Mouse (Mus musculus): ENCODE data around the gene Dnajc9. TPM values are rescaled to one million over a fixed set of nuclear protein-coding genes. Genes with fewer than 3 reads are reported as not detected.

Dnajc9 gene
- polyA plus RNA-seq, 1 experiment, result 73.8 TPM

DNA sequence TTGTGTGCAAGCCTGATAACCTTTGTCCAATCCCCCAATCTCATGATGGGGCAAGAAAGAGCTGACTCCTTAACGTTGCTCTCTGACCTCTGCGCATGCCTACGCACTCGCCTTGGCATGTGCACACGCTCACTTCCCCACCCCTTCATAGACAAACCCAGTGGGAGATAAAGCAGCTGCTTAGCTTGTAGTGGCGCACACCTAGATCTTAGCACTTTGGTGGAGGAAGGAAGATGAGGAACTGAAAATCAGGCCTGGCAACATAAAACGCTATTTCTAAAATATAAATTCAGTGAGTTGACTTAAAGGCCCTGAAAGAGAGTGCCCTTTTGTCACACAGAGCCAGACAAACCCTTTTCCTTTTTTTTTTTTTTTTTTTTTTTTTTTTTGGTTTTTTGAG lies 17.9 kb downstream of the Dnajc9 start:
- DNase-seq, result no peak
- Histone ChIP-seq H3K4me3 (ENCODE audit: control insufficient read depth, insufficient read depth, low read length) (no peak overlapping the region), H3K27ac (ENCODE audit: control insufficient read depth, insufficient read depth, low read length) (no peak overlapping the region), H3K4me1 (replicated peaks; ENCODE audit: control insufficient read depth, insufficient read depth, low read length) (no peaks in the 10 kb centered on the region), H3K36me3 (ENCODE audit: control insufficient read depth, insufficient read depth, low read length) (peaks cover 26% of the 10 kb centered on the region), H3K27me3 (ENCODE audit: control insufficient read depth, insufficient read depth, low read length) (no peaks in the 10 kb centered on the region)
- 67% methylated on average over 7 of the region's 7 CpGs for WGBS
- TF ChIP-seq POLR2A (IDR thresholded peaks at IDR 0.05; ENCODE audit: control insufficient read depth, extremely low read depth, insufficient read depth, low read length, poor library complexity), result no peak
- no peak for TF ChIP-seq CTCF (IDR thresholded peaks at IDR 0.05; ENCODE audit: borderline replicate concordance, control insufficient read depth, extremely low read depth, insufficient read depth, low read length, poor library complexity)

DNA sequence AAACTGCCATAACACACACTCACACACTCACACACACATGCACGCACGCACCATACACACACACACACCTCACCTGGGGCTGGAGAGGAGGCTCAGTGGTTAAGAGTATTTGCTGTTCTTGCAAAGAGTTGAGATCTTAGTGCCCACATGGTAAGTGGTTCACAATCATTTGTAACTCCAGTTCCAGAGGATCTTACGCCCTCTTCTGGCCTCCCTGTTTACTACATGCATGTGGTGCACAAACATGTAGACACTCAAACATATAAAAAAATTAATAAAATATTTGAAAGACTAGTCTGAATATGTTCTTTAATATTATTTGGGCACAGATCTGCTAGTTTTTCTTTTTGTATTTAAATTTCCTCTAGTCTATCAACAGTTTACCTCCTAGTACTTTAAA lies 20.4 kb downstream of the Dnajc9 start:
- Histone ChIP-seq H3K36me3 (ENCODE audit: control insufficient read depth, insufficient read depth, low read length) (peaks cover 28% of the 10 kb centered on the region), H3K27me3 (ENCODE audit: control insufficient read depth, insufficient read depth, low read length) (no peaks in the 10 kb centered on the region), H3K4me3 (ENCODE audit: control insufficient read depth, insufficient read depth, low read length) (no peak overlapping the region), H3K27ac (ENCODE audit: control insufficient read depth, insufficient read depth, low read length) (no peak overlapping the region), H3K4me1 (replicated peaks; ENCODE audit: control insufficient read depth, insufficient read depth, low read length) (no peaks in the 10 kb centered on the region)
- 97% methylated on average over 3 of the region's 3 CpGs for WGBS
- TF ChIP-seq CTCF (IDR thresholded peaks at IDR 0.05; ENCODE audit: borderline replicate concordance, control insufficient read depth, extremely low read depth, insufficient read depth, low read length, poor library complexity) (no peak), POLR2A (IDR thresholded peaks at IDR 0.05; ENCODE audit: control insufficient read depth, extremely low read depth, insufficient read depth, low read length, poor library complexity) (no peak)
- DNase-seq, result no peak

DNA sequence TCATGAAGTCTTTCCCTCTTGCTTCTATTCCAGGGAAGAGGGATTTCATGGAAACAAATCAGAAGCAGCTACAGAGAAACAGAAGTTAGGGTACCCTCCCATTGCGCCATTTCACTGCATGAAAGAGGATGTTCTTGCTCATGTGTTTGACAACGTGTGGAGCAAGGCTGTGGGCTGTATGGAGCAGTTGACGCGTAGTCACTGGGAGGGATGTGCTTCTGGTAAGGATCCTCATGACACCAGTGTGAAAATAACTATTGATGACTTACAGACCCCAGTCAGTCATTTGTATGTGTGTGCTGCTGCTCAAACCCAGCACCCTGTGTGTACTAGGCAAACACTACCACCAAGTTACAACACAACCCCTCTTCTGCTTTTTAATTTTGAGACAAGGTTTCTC lies 25.5 kb downstream of the Dnajc9 start:
- 95% methylated on average over 4 of the region's 4 CpGs for WGBS
- Histone ChIP-seq H3K27ac (ENCODE audit: control insufficient read depth, insufficient read depth, low read length) (no peak overlapping the region), H3K4me1 (replicated peaks; ENCODE audit: control insufficient read depth, insufficient read depth, low read length) (no peaks in the 10 kb centered on the region), H3K27me3 (ENCODE audit: control insufficient read depth, insufficient read depth, low read length) (no peaks in the 10 kb centered on the region), H3K36me3 (ENCODE audit: control insufficient read depth, insufficient read depth, low read length) (peaks cover 45% of the 10 kb centered on the region), H3K4me3 (ENCODE audit: control insufficient read depth, insufficient read depth, low read length) (no peak overlapping the region)
- TF ChIP-seq POLR2A (IDR thresholded peaks at IDR 0.05; ENCODE audit: control insufficient read depth, extremely low read depth, insufficient read depth, low read length, poor library complexity) (no peak), CTCF (IDR thresholded peaks at IDR 0.05; ENCODE audit: borderline replicate concordance, control insufficient read depth, extremely low read depth, insufficient read depth, low read length, poor library complexity) (no peak)
- no peak for DNase-seq

DNA sequence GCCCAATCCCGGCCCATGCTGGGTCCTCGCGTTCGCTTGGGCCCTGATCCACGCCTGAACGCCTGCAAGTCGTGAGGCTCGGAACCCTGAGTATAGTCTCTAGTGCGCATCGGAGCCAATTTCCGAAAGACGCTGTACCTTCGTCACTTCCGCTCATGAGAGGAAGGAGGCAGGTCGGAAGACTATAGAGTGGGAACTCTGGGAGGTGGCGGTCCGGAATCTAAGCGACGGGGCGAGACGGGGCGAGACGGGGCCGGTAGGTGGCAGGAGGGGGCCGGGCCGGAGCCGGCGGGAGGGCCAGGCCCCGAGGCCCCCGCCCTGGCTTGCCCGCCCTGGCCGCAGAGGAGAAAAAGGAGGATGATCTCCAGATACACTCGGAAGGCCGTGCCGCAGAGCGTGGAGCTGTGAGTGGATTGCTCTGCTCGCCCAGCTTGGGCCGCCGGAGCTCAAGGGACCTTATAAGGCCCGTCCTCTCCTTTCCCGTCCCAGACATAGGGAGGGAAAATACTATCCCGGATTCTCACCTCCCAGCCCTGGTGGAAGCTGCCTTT lies 40.6 kb downstream of the Dnajc9 start, which contains the start of the genes Ecd and Fam149b:
Ecd (minus strand) TSS at position 131 of the 551 bp plus-strand sequence.
Fam149b (plus strand) TSS at position 172 of the 551 bp plus-strand sequence.
- peak within 1 kb of the TSS; percentile 91 for H3K4me3 ChIP-seq (ENCODE audit: control insufficient read depth, insufficient read depth, low read length)
- peak; percentile 89 for DNase-seq
- WGBS, result under 1% methylated on average over 42 of the region's 42 CpGs
- no peaks in the 10 kb centered on the region; the same call in 1 of the 2 replicates for H3K27me3 ChIP-seq (ENCODE audit: control insufficient read depth, insufficient read depth, low read length)
- H3K36me3 ChIP-seq (ENCODE audit: control insufficient read depth, insufficient read depth, low read length), result no peaks in the 10 kb centered on the region; the same call in 1 of the 2 replicates
- no peaks in the 10 kb centered on the region for H3K4me1 ChIP-seq (replicated peaks; ENCODE audit: control insufficient read depth, insufficient read depth, low read length)
- peak within 1 kb of the TSS; percentile 28; the same call in 1 of the 2 replicates for H3K27ac ChIP-seq (ENCODE audit: control insufficient read depth, insufficient read depth, low read length)
- TF ChIP-seq CTCF (IDR thresholded peaks at IDR 0.05; ENCODE audit: borderline replicate concordance, control insufficient read depth, extremely low read depth, insufficient read depth, low read length, poor library complexity) (0 out of 2 replicates have a peak, but pooled peaks have one; percentile 32), POLR2A (IDR thresholded peaks at IDR 0.05; ENCODE audit: control insufficient read depth, extremely low read depth, insufficient read depth, low read length, poor library complexity) (peak; percentile 32)

DNA sequence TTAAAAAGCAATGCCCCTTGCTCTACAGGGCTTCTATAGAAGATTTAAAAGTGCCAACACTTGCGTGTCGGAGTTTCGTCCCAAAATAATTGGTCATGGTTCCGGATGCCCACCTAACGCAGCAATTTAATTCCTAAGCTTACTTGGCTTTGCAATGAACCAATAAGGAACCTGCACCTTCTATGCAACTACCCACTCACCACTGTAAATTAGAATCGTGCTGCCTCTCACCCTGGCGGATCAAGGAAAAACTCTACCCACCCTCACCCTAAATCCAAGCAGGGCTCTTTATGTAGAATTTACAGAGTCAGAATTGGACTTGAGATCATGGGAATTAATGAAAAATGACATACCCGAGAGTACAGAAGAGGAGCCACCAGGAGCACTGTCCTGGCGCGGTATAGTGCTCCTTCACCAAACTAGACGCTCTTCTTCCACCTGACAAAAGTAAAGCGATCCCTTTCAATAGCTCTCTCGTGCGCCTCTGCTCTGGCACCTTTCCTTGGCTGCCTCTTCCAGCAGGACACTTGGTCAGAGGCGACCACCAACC lies 41.2 kb downstream of the Dnajc9 start:
- Histone ChIP-seq H3K4me1 (replicated peaks; ENCODE audit: control insufficient read depth, insufficient read depth, low read length) (no peaks in the 10 kb centered on the region), H3K36me3 (ENCODE audit: control insufficient read depth, insufficient read depth, low read length) (peaks cover 3% of the 10 kb centered on the region; the same call in 1 of the 2 replicates), H3K4me3 (ENCODE audit: control insufficient read depth, insufficient read depth, low read length) (peak overlapping the region; percentile 91), H3K27me3 (ENCODE audit: control insufficient read depth, insufficient read depth, low read length) (no peaks in the 10 kb centered on the region; the same call in 1 of the 2 replicates), H3K27ac (ENCODE audit: control insufficient read depth, insufficient read depth, low read length) (peak overlapping the region; percentile 28; the same call in 1 of the 2 replicates)
- WGBS, result under 1% methylated on average over 15 of the region's 15 CpGs
- no peak for DNase-seq
- TF ChIP-seq POLR2A (IDR thresholded peaks at IDR 0.05; ENCODE audit: control insufficient read depth, extremely low read depth, insufficient read depth, low read length, poor library complexity) (no peak), CTCF (IDR thresholded peaks at IDR 0.05; ENCODE audit: borderline replicate concordance, control insufficient read depth, extremely low read depth, insufficient read depth, low read length, poor library complexity) (no peak)

DNA sequence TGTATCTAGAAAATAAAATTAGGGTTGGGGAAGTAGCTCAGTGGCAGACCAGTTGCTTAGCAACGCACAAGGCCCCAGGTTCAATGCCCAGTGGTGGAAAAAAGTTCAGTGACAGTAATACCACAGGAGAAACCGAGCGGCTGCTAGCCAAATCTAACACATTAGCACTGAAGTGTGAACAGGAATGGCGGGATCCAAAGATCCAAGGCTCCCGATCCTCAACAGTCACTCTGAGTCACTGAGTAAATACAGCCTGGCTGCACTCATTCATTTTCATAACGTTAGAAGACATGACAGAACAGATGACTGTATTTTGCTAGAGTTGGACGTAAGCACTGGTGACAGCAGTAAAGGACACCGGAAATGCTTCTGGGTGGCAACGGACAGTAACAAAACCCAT lies 42.8 kb downstream of the Dnajc9 start:
- Histone ChIP-seq H3K4me1 (replicated peaks; ENCODE audit: control insufficient read depth, insufficient read depth, low read length) (no peaks in the 10 kb centered on the region), H3K27me3 (ENCODE audit: control insufficient read depth, insufficient read depth, low read length) (no peaks in the 10 kb centered on the region; the same call in 1 of the 2 replicates), H3K4me3 (ENCODE audit: control insufficient read depth, insufficient read depth, low read length) (no peak overlapping the region), H3K36me3 (ENCODE audit: control insufficient read depth, insufficient read depth, low read length) (peaks cover 19% of the 10 kb centered on the region; the same call in 1 of the 2 replicates), H3K27ac (ENCODE audit: control insufficient read depth, insufficient read depth, low read length) (no peak overlapping the region)
- TF ChIP-seq CTCF (IDR thresholded peaks at IDR 0.05; ENCODE audit: borderline replicate concordance, control insufficient read depth, extremely low read depth, insufficient read depth, low read length, poor library complexity), result no peak
- TF ChIP-seq POLR2A (IDR thresholded peaks at IDR 0.05; ENCODE audit: control insufficient read depth, extremely low read depth, insufficient read depth, low read length, poor library complexity), result no peak
- WGBS, result 93% methylated on average over 9 of the region's 9 CpGs
- no peak for DNase-seq
